Mouse (Mus musculus) gastrocnemius, postnatal 14 days (tissue): ENCODE data around the gene Gm266. TPM values are rescaled to one million over a fixed set of nuclear protein-coding genes. Genes with fewer than 3 reads are reported as not detected.

Source experiments
- DNase-seq: peaks from one replicate; pipeline ENCODE4 v3.0.0; 2021; ENCODE audit warnings: mixed read lengths
- intact Hi-C: fragments of 180-260 bp; cut with DNase I; formaldehyde crosslinking; loops from one replicate; pipeline ENCODE4 v1.15.1; 2025; ENCODE audit warnings: low total_unique reads
- total RNA-seq, 2 experiments: library from RNA; stranded (reverse); gene quantifications; 2 replicates each; pipeline ENCODE4 v1.2.3; 2021

Gene Gm266
- total RNA-seq, 2 experiments from 2014 or later, result 1.7 to 3.4 TPM

DNA sequence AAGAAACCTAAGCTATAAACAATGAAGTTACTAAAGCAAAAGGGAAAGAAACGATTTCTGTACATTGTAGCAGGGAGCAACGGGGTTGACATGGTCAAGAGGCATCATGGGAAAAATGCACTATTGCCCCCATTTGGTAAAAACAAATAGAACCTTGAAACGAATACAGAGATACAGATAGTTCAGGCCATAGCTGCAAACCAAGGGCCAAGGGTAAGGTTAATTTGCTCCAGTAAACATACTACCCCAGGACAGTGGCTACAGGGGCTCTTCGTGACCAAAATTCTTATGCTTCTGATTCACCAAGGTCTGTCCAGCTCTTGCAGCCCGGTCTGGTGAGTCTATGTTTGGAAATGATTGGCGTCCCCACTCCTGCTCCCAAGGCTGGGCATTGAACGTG, 22.1 kb downstream of the Gm266 start:
- DNase-seq, result no peak
- intact Hi-C loops, result no loop called here

DNA sequence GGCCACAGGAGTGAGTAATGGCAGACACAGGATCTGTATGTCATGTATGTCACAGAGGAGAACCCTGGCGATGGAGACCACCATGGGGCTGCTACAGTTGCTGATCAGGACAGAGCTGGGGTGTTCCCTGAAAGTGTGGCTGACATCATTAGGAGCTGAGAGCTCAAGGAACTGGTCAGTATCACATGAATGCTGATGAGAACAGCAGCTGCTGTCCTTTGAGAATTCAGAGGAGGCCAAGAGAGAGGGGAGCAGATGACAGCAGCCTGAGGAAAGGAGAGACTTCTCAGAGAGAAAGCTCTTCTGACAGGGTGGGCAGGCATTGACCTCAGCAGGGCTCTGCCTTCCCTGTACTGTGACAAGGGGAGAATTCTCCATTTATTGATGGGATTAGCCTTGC, 27.9 kb downstream of the Gm266 start:
- intact Hi-C loops, result loop anchor here (2.0 kb wide), 1 partner anchor 29 kb away; no protein-coding TSS in a partner anchor
- no peak for DNase-seq

DNA sequence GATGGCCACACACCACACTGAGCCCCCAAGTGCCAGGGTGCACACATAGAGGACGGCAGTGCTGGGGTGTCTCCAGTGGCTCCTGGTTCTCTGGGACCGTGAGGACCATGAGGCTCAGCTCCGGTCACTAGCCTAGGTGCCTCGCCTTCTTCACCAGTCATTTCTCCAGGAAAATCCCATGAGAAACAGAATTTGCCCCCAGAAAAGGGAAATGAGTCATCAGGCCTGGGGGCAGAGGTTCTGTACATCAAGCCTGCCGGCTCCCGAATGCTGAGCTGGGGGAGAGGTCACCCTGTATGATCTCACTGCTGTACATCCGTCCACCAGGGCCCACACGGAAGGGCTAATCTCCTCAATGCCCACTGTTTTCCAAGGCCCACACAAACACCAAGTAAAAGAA, 29.8 kb downstream of the Gm266 start:
- intact Hi-C loops, result no loop called here
- no peak for DNase-seq

GRCm38 (mm10) chr12:111455311-111455846, 30.2 kb downstream of the Gm266 start:
- intact Hi-C loops, result no loop called here
- DNase-seq, result no peak

DNA sequence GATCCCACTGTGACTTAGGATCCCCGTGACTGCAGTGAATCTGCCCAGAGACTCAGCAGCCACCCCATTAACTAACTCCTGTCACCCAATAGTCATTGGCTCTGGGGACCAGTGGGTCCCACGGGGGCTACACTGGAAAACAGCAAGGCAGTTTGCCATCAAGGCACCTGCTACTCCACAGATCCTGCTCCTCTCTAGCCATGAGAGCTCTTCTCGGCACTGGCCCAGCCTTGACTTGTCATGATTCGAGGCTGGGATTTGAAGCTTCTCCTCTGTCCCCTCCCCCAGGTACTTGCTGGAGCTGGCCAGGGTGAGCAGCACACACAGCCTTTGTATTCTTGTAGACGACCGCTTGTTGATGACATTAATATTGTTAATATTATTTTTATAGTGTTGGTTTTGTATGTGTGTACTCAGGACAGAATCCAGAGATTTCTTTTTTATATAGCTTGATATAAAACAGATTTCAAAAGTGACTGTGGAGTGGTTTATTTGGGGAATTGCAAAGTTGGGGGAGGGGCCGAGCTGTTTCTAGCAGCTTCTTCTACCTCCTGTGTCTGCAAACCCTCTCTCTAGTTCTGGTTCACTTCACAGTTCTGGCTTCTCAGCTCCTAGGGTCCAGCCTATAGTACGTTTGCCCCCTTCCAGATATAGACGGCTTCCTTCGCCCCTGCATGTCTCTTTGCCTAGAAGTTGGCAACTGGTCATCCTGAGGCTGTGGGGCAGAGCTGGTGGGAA, 30.9 kb downstream of the Gm266 start:
- no peak for DNase-seq
- intact Hi-C loops, result no loop called here

GRCm38 (mm10) chr12:111454021-111454420, 31.6 kb downstream of the Gm266 start:
- DNase-seq, result no peak
- intact Hi-C loops, result no loop called here

GRCm38 (mm10) chr12:111451561-111451960, 34.1 kb downstream of the Gm266 start:
- intact Hi-C loops, result no loop called here
- DNase-seq, result no peak

- intact Hi-C loops, result no loop called here
- DNase-seq, result peak; percentile 63
These were observed 35.3 kb downstream of the Gm266 start for GRCm38 (mm10) chr12:111450359-111450758.

DNA sequence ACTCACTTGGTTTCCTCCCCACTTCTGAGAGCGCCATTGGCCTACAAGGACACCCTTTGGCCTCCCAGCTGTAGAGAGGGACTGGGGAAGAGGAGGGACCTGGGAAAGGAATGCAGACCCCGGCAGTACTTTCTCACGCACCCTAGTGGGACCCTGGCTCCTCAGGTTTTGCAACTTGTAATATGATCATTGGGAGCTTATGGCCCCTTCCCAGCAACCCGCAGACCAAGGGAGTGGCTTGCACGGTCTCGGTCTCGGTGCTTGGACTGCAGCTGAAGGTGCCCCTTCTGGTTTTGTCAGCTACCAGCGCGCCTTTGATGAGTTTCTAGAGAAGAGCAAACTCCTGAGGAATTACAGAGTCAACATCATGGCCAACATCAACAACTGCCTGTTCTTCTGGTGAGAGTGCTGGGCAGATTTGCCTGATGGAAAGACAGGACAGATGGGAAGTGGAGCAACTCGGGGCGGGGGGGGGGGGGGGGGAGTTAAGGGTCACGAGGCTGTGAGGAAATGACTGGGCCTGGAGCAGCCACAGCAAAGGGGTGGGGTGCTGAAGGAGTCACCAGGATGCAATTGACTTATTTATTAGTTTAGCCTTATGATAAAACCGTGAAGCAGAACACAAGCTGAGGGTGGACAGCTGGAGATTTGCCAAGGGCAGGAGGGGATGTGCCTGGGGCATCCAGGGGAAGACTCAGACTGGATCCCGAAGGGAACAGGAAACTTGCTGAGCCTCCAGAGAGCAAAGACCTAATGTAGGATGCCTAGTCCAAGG, 36.5 kb downstream of the Gm266 start:
- intact Hi-C loops, result no loop called here
- DNase-seq, result no peak

- intact Hi-C loops, result no loop called here
- DNase-seq, result no peak
These were observed 37.5 kb downstream of the Gm266 start for GRCm38 (mm10) chr12:111447898-111448760.

DNA sequence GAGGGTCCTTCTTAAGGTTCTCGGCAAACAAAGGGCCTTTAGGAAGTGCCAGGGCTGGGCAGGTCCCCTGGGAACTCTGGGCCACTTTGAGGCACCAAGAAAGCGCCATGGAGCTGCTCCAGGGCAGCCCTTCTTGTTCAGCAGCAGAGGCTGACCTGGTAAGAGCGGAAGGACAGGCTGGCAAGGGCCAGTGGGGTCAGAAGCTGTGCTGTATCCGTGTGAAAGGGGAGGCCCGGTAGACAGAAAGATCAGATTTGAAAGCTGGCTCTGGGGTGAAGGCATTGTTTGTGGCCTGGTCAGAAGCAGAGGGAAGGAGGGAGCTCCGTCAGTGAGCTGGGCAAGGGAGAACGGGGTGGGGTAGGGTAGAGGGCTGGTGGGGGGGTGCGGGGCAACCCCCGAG, 38.3 kb downstream of the Gm266 start:
- intact Hi-C loops, result no loop called here
- DNase-seq, result no peak

- intact Hi-C loops, result no loop called here
- no peak for DNase-seq
These were observed 38.9 kb downstream of the Gm266 start for GRCm38 (mm10) chr12:111446745-111447144.

- intact Hi-C loops, result no loop called here
- no peak for DNase-seq
These were observed 39.6 kb downstream of the Gm266 start for GRCm38 (mm10) chr12:111445890-111446613.

DNA sequence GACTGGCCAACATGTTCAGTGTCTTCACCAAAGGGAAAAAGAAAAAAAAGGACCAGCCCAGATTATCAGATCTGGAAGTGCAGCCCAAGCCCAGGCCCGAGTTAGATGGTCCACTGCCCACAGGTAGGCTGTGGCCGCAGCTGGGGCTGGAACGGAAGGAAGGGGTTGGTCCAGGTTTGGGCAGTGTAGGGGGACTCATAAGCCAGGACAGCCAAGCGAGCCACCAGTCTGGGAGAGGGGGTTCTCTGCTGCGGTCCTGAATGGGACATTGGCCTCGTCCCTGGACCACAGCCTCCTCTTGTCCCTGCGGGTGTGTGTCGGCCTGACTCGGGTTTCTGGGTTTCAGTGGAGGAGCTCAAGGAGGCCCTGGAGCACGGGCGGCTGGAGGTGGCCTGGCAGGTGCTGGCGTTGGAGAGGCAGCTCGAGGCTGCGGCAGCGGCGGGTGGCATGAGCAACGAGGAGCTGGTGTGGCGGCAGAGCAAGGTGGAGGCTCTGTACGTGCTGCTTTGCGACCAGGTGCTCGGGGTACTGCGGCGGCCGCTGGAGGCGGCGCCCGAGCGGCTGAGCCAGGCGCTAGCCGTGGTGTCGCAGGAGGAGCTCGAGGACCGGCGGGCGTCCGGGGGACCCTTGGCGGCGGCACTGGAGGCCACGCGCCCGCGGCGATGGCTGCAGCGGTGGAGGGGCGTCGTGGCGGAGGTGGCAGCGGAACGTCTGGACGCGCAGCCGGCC, 40.3 kb downstream of the Gm266 start:
- intact Hi-C loops, result no loop called here

DNA sequence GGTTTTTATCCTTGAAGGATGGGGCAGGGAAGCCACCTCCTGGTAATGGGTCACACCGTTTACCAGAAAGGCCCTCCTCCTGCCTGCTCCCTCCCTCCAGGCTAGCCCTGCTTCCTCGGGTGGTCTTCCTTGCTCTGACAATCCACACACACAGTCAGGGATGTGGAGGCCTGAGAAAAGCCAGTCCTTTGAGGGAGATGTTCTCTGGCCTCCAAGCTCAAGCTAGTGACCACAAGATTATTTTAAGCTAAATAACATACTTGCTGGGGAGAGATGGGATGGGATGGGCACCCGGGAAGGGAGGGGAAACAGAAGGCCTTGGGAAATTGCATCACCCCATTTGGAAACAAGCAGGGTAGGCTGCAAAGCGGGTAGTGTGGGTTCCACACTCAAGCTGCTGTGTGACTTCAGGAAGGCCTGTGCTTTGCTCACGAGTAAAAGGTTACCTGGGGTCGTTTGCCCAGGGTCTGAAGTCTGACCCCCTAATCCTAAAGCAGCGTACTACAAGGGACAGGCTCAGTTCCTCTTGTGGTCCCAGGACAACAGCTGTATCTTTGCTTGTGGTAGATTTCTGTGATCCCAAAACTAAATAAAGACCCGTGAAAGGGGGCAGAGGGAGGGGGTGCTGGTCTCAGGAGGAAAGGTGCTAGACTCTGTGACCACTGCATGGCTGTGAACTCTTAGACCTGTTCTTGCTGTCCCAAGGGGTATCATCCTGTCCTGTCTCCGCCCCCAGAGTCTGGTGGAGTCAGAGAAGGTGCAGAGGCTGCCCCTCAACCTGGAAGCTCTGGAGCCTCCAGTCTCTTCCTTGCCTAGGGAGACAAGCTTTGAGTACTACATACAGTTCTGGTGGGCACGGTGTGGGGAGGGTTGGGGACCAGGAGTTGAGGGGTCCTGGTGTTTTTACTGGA, 41.4 kb downstream of the Gm266 start:
- DNase-seq, result no peak
- intact Hi-C loops, result no loop called here

More for the DNA sequence above, 40.3 kb downstream of the Gm266 start:
- no peak for DNase-seq

- intact Hi-C loops, result no loop called here
- peak; percentile 56 for DNase-seq
These were observed 42.4 kb downstream of the Gm266 start for GRCm38 (mm10) chr12:111443011-111443870.
